Mouse (Mus musculus): ENCODE data around the gene Mef2c. TPM values are rescaled to one million over a fixed set of nuclear protein-coding genes. Genes with fewer than 3 reads are reported as not detected.

The Mef2c gene
- total and polyA plus RNA-seq, 3 experiments = 99.9 to 159 (median 107) TPM

DNA sequence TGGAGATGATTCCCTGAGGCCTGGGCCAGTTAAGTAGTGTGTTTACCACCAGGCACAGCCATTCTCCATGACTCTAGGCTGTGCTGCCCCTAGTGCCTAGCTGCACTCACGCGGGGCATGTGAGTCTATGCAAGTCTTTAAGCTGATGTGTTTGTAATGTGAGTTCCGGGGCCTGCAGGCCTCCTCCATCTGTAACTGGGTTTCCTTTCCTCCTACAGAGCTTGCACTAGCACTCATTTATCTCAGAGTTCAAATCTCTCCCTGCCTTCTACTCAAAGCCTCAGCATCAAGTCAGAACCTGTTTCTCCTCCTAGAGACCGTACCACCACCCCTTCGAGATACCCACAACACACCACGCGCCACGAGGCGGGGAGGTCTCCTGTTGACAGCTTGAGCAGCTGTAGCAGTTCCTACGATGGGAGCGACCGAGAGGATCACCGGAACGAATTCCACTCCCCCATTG lies 158.3 kb downstream of the Mef2c start:
- 0 out of 4 replicates have a peak, but pooled peaks cover 0 to 1% of the 10 kb centered on the region in 2 experiments for H3K4me1 ChIP-seq (ENCODE audit: control insufficient read depth in 1 of 2, insufficient read depth in 2 of 2)
- no peak overlapping the region for H3K4me2 ChIP-seq (ENCODE audit: insufficient read depth, low read depth, poor library complexity, severe bottlenecking)
- H3K36me3 ChIP-seq (replicated peaks in 1 of 2; ENCODE audit: control insufficient read depth in 1 of 2, insufficient read depth in 1 of 2, low read length in 1 of 2) = peaks cover 45 to 93% of the 10 kb centered on the region in 2 experiments
- H3K9me3 ChIP-seq (replicated peaks; ENCODE audit: low read length) = no peaks in the 10 kb centered on the region
- H3K79me2 ChIP-seq (replicated peaks; ENCODE audit: control insufficient read depth, extremely low read depth, insufficient read depth, poor library complexity, severe bottlenecking) = no peaks in the 10 kb centered on the region
- DNase-seq (ENCODE audit: extremely low read depth) = no peak
- no peak overlapping the region for H3K4me3 ChIP-seq (replicated peaks in 1 of 3; ENCODE audit: low read depth in 2 of 3, low read length in 2 of 3, poor library complexity in 1 of 3)
- dilution Hi-C loops (cut with MboI; ENCODE audit: extremely low pct_ligation_motif_present, extremely low pct_unique_long_range_greater_than_20kb, low sequenced_read_pairs) = no loop called here
- H3K27me3 ChIP-seq (replicated peaks) = no peaks in the 10 kb centered on the region
- in situ Hi-C loops (cut with MboI; ENCODE audit: low pct_ligation_motif_present, low pct_unique_long_range_greater_than_20kb, low sequenced_read_pairs) = loop anchor here (25.0 kb wide), 1 partner anchor 1725 kb away; no protein-coding TSS in a partner anchor
- no peak overlapping the region for H3K9ac ChIP-seq (ENCODE audit: insufficient read depth, low read depth)
- no peak for TF ChIP-seq RCOR1 (conservative IDR thresholded peaks at IDR 0.05; ENCODE audit: low read depth, low read length)
- no peak for TF ChIP-seq TCF12 (IDR thresholded peaks at IDR 0.05; ENCODE audit: low read depth, low read length)
- no peak for TF ChIP-seq MXI1 (IDR thresholded peaks at IDR 0.05; ENCODE audit: low read depth, low read length)
- no peak for TF ChIP-seq BHLHE40 (IDR thresholded peaks at IDR 0.05; ENCODE audit: low read depth, low read length)
- no peak for TF ChIP-seq POLR2AphosphoS2 (IDR thresholded peaks at IDR 0.05; ENCODE audit: low read depth, low read length)
- TF ChIP-seq MEF2A (IDR thresholded peaks at IDR 0.05; ENCODE audit: borderline replicate concordance, low read depth, low read length) = no peak
- TF ChIP-seq ZNF384 (IDR thresholded peaks at IDR 0.05; ENCODE audit: low read depth, low read length) = no peak
- no peak for TF ChIP-seq ETS1 (conservative IDR thresholded peaks at IDR 0.05; ENCODE audit: low read depth, low read length)
- no peak for TF ChIP-seq SMC3 (IDR thresholded peaks at IDR 0.05; ENCODE audit: low read depth, low read length)
- TF ChIP-seq E2F4 (IDR thresholded peaks at IDR 0.05; ENCODE audit: insufficient replicate concordance, low read depth, low read length) = no peak
- no peak for TF ChIP-seq UBTF (IDR thresholded peaks at IDR 0.05; ENCODE audit: low read depth, low read length)
- no peak overlapping the region for H3K27ac ChIP-seq (ENCODE audit: insufficient read depth, low read depth)

DNA sequence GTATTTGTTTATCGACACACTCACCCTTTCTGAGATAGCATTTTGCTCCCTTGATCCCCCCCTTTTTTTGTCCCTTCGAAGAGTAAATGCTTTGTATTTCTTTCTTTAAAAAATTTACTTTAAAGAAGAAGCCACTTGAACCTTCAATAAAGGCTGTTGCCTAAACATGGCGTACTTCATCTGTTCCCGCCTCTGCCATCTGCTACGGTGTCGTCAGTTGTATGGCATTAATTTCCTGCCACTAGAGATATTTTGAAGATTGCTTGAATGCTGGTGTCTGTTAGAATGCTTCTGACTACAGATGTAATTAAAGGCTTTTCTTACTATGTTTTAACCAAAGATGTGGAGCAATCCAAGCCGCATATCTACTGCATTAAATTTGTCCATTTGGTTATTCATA lies 162.3 kb downstream of the Mef2c start:
- Histone ChIP-seq H3K79me2 (replicated peaks; ENCODE audit: control insufficient read depth, extremely low read depth, insufficient read depth, poor library complexity, severe bottlenecking) (no peaks in the 10 kb centered on the region), H3K4me1 (ENCODE audit: control insufficient read depth in 1 of 2, insufficient read depth in 2 of 2) (no peaks in the 10 kb centered on the region), H3K27me3 (replicated peaks) (no peaks in the 10 kb centered on the region), H3K4me3 (replicated peaks in 1 of 3; ENCODE audit: low read depth in 2 of 3, low read length in 2 of 3, poor library complexity in 1 of 3) (no peak overlapping the region), H3K36me3 (replicated peaks in 1 of 2; ENCODE audit: control insufficient read depth in 1 of 2, insufficient read depth in 1 of 2, low read length in 1 of 2) (peaks cover 24 to 62% of the 10 kb centered on the region in 2 experiments), H3K27ac (ENCODE audit: insufficient read depth, low read depth) (no peak overlapping the region), H3K4me2 (ENCODE audit: insufficient read depth, low read depth, poor library complexity, severe bottlenecking) (no peak overlapping the region), H3K9ac (ENCODE audit: insufficient read depth, low read depth) (no peak overlapping the region), H3K9me3 (replicated peaks; ENCODE audit: low read length) (no peaks in the 10 kb centered on the region)
- DNase-seq (ENCODE audit: extremely low read depth) = no peak
- TF ChIP-seq NELFE (IDR thresholded peaks at IDR 0.05; ENCODE audit: low read depth, low read length) (no peak), SIN3A (IDR thresholded peaks at IDR 0.05; ENCODE audit: low read length) (no peak), ETS1 (conservative IDR thresholded peaks at IDR 0.05; ENCODE audit: low read depth, low read length) (no peak), ZMIZ1 (IDR thresholded peaks at IDR 0.05; ENCODE audit: low read depth, low read length) (no peak), JUN (IDR thresholded peaks at IDR 0.05; ENCODE audit: insufficient read depth, low read depth, low read length) (no peak), MEF2A (IDR thresholded peaks at IDR 0.05; ENCODE audit: borderline replicate concordance, low read depth, low read length) (no peak), ZC3H11A (IDR thresholded peaks at IDR 0.05; ENCODE audit: low read depth, low read length) (no peak)
- in situ Hi-C loops (cut with MboI; ENCODE audit: low pct_ligation_motif_present, low pct_unique_long_range_greater_than_20kb, low sequenced_read_pairs) = loop anchor here (25.0 kb wide), 1 partner anchor 1729 kb away; no protein-coding TSS in a partner anchor
- dilution Hi-C loops (cut with MboI; ENCODE audit: extremely low pct_ligation_motif_present, extremely low pct_unique_long_range_greater_than_20kb, low sequenced_read_pairs) = no loop called here

All from CH12.LX (cell line).